Mouse (Mus musculus): ENCODE measurements around the gene Stx6. TPM values are rescaled to one million over a fixed set of nuclear protein-coding genes. Genes with fewer than 3 reads are reported as not detected.
A peak's percentile ranks its signal among the peaks of the same experiment; 100 is the strongest.

The Stx6 gene
- polyA plus RNA-seq, 1 experiment, result 13.6 TPM

DNA sequence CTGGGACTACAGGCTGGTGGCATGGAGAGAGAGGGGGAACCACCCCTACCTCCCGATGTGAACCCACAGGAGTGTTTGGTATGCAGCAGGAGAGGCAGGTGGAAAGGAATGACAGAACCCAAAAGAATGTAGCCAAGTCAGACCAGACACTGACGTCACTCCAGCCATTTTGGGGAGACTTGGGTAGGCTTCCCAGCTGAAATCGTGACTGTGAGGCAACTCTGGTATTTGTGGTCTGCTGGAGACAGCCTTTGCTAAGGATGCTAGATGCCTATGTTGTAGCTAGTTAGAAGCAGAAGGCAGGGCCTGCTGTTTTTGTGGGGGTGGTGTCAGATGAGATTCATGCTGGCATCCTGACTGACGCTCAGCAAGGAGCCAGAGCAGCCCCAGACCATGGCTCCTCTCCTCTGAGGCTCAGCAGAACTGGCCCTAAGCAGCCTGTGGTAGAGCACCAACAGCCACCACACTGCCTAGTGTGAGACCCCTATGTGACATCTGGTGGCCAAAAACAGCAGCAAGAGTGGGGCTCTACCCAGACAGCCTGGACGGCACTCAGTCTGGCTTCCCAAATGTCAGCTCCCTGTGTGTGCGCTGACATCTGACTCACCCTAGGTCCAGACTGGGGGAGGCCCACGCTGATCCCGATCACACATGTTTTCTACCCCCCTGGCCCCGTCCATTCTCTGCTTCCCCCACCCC lies 56.7 kb downstream of the Stx6 start:
- TF ChIP-seq CTCF (IDR thresholded peaks at IDR 0.05; ENCODE audit: control insufficient read depth, insufficient read depth, insufficient replicate concordance, low read depth, low read length) (no peak), POLR2A (IDR thresholded peaks at IDR 0.05; ENCODE audit: control insufficient read depth, low read depth, low read length) (no peak)
- no peaks in the 10 kb centered on the region for H3K36me3 ChIP-seq (ENCODE audit: control insufficient read depth, insufficient read depth, low read length)
- no peaks in the 10 kb centered on the region for H3K27me3 ChIP-seq (ENCODE audit: control insufficient read depth, insufficient read depth, low read length)
- H3K4me3 ChIP-seq (ENCODE audit: control insufficient read depth, low read depth, low read length), result no peak overlapping the region
- H3K4me1 ChIP-seq (ENCODE audit: control insufficient read depth, insufficient read depth, low read length), result no peaks in the 10 kb centered on the region; the same call in 1 of the 2 replicates
- H3K27ac ChIP-seq (ENCODE audit: control insufficient read depth, insufficient read depth, low read depth, low read length), result no peak overlapping the region

DNA sequence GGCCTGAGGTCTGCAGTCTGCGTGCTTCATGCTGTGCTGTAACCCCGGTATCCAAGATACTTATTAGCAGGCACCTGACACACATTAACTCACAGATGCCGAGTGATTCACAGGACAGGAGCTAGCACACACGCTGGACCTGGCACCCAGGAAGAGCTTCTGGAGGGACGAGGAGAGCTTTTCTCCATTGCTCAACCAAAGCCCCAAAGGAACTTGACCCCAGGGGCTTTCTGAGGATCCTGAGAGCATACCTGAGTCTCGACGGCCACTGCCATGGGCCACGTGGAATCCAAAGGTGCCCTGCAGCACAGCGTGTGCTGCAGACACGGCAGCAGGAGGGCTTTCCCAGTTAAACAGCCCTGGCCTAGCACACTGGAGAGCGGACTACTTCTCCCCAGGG lies 57.8 kb downstream of the Stx6 start:
- H3K4me1 ChIP-seq (ENCODE audit: control insufficient read depth, insufficient read depth, low read length), result no peaks in the 10 kb centered on the region; the same call in 1 of the 2 replicates
- no peak overlapping the region for H3K4me3 ChIP-seq (ENCODE audit: control insufficient read depth, low read depth, low read length)
- H3K27me3 ChIP-seq (ENCODE audit: control insufficient read depth, insufficient read depth, low read length), result no peaks in the 10 kb centered on the region
- no peaks in the 10 kb centered on the region for H3K36me3 ChIP-seq (ENCODE audit: control insufficient read depth, insufficient read depth, low read length)
- no peak for TF ChIP-seq CTCF (IDR thresholded peaks at IDR 0.05; ENCODE audit: control insufficient read depth, insufficient read depth, insufficient replicate concordance, low read depth, low read length)
- TF ChIP-seq POLR2A (IDR thresholded peaks at IDR 0.05; ENCODE audit: control insufficient read depth, low read depth, low read length), result no peak
- no peak overlapping the region for H3K27ac ChIP-seq (ENCODE audit: control insufficient read depth, insufficient read depth, low read depth, low read length)

DNA sequence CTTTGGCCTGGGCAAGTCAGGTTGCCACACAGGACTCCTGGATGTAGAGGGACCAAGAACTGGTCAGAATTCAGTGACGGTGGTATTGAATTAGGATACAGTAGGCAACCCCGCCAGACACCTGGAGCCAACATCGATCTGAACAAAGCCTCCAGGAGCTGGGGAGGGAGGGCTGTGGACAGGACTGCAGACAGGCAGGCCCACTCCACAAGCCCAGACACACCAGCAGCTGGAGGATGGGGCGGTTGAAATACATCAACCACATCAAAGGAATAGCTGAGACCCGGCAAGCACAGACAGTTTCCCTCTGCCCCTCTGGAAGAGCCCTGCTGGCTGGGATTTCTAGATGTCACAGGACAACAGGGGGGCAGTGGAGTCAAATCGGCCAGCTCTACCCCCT lies 58.3 kb downstream of the Stx6 start:
- H3K4me1 ChIP-seq (ENCODE audit: control insufficient read depth, insufficient read depth, low read length), result no peaks in the 10 kb centered on the region; the same call in 1 of the 2 replicates

DNA sequence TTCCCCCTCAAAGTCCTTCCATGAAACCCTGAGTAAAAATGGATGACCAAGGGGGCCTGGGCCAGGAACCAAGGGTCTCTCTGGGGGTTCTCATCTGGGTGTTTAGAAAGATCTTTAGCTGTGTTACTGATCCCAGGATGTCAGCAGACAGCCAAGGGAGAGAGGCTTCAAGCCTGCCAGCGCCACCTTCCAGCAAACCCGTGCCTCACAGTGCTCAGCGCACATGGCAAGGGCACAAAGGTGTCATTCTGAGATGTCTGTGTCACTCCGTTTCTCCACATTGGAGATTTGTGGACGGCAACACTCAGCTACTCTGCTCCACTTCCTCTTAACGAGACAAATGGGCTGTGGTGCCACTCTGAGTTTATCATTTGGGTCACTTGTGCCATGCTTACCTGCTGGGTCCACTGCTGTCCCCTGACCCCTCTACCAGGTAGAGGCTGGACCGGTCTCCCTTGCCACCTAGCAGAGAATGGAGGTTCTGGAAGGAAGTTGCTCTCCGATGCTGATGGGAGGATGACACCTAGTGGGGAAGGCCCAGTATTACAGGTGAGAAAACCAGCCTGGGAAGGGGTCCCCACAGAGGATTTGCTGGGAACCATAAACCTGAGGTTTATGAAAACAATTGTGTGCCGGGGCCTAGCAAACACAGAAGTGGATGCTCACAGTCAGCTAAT lies 59.5 kb downstream of the Stx6 start:
- Histone ChIP-seq H3K4me3 (ENCODE audit: control insufficient read depth, low read depth, low read length) (no peak overlapping the region), H3K27me3 (ENCODE audit: control insufficient read depth, insufficient read depth, low read length) (no peaks in the 10 kb centered on the region), H3K4me1 (ENCODE audit: control insufficient read depth, insufficient read depth, low read length) (no peaks in the 10 kb centered on the region; the same call in 1 of the 2 replicates), H3K36me3 (ENCODE audit: control insufficient read depth, insufficient read depth, low read length) (no peaks in the 10 kb centered on the region), H3K27ac (ENCODE audit: control insufficient read depth, insufficient read depth, low read depth, low read length) (no peak overlapping the region)
- no peak for TF ChIP-seq POLR2A (IDR thresholded peaks at IDR 0.05; ENCODE audit: control insufficient read depth, low read depth, low read length)
- peak; percentile 61; the same call in 1 of the 2 replicates for TF ChIP-seq CTCF (IDR thresholded peaks at IDR 0.05; ENCODE audit: control insufficient read depth, insufficient read depth, insufficient replicate concordance, low read depth, low read length)

More for the DNA sequence above, 58.3 kb downstream of the Stx6 start:
- Histone ChIP-seq H3K27me3 (ENCODE audit: control insufficient read depth, insufficient read depth, low read length) (no peaks in the 10 kb centered on the region), H3K4me3 (ENCODE audit: control insufficient read depth, low read depth, low read length) (no peak overlapping the region), H3K36me3 (ENCODE audit: control insufficient read depth, insufficient read depth, low read length) (no peaks in the 10 kb centered on the region), H3K27ac (ENCODE audit: control insufficient read depth, insufficient read depth, low read depth, low read length) (no peak overlapping the region)
- TF ChIP-seq CTCF (IDR thresholded peaks at IDR 0.05; ENCODE audit: control insufficient read depth, insufficient read depth, insufficient replicate concordance, low read depth, low read length) (no peak), POLR2A (IDR thresholded peaks at IDR 0.05; ENCODE audit: control insufficient read depth, low read depth, low read length) (no peak)

DNA sequence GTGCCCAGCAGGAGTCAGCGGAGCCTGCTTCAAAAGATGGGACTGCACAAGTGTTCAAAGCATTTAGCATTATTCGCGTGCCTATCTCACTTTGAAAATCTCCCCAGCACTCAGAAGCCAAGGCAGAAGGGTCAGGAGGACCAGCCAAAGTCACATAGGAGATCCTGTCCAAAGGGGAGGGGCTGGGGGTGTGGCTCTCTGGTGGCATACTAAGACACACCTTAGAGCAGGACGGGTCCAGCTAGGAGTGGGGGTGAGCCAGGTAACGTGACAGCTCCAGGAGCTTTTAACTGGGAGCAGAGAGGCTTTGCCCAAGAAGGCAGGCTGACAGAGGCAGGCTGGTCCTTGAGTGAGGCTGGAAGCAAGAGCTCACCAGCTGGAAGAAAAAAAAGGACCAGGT lies 60.4 kb downstream of the Stx6 start:
- TF ChIP-seq CTCF (IDR thresholded peaks at IDR 0.05; ENCODE audit: control insufficient read depth, insufficient read depth, insufficient replicate concordance, low read depth, low read length) (no peak), POLR2A (IDR thresholded peaks at IDR 0.05; ENCODE audit: control insufficient read depth, low read depth, low read length) (no peak)
- Histone ChIP-seq H3K4me1 (ENCODE audit: control insufficient read depth, insufficient read depth, low read length) (peaks cover under 1% of the 10 kb centered on the region; the same call in 1 of the 2 replicates), H3K27ac (ENCODE audit: control insufficient read depth, insufficient read depth, low read depth, low read length) (no peak overlapping the region), H3K36me3 (ENCODE audit: control insufficient read depth, insufficient read depth, low read length) (no peaks in the 10 kb centered on the region), H3K4me3 (ENCODE audit: control insufficient read depth, low read depth, low read length) (no peak overlapping the region), H3K27me3 (ENCODE audit: control insufficient read depth, insufficient read depth, low read length) (no peaks in the 10 kb centered on the region)

DNA sequence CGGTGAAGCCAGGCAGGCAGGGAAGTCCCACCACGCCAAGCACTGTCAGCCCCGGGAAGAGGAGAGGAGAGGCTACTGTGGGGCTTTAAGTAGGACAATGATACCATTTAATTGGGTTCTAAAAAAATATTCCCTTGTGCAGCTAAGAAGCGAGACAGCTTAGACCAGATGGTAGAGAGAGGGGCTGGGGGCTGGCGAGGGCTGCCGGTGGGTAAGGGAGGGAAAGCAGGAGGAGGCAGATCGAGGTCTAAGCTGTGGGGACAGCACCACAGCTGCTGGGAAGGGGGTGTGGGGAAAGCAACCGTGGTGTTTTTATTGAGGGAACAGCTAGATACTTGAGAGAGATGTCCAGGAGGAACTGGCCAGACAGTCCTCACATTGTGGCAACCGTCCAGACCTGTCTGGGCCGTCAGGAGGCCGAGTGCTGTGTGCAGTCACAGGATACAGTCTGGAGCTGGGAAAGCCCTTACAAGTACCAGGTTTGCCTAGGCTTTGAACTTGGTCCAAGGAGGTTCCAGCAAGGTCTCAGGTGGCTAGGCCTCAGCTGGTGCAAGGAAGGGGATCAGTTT lies 63.7 kb downstream of the Stx6 start:
- Histone ChIP-seq H3K27ac (ENCODE audit: control insufficient read depth, insufficient read depth, low read depth, low read length) (no peak overlapping the region), H3K4me3 (ENCODE audit: control insufficient read depth, low read depth, low read length) (no peak overlapping the region), H3K36me3 (ENCODE audit: control insufficient read depth, insufficient read depth, low read length) (no peaks in the 10 kb centered on the region), H3K4me1 (ENCODE audit: control insufficient read depth, insufficient read depth, low read length) (peaks cover 4% of the 10 kb centered on the region; the same call in 1 of the 2 replicates), H3K27me3 (ENCODE audit: control insufficient read depth, insufficient read depth, low read length) (no peaks in the 10 kb centered on the region)
- TF ChIP-seq POLR2A (IDR thresholded peaks at IDR 0.05; ENCODE audit: control insufficient read depth, low read depth, low read length), result no peak
- TF ChIP-seq CTCF (IDR thresholded peaks at IDR 0.05; ENCODE audit: control insufficient read depth, insufficient read depth, insufficient replicate concordance, low read depth, low read length), result no peak

DNA sequence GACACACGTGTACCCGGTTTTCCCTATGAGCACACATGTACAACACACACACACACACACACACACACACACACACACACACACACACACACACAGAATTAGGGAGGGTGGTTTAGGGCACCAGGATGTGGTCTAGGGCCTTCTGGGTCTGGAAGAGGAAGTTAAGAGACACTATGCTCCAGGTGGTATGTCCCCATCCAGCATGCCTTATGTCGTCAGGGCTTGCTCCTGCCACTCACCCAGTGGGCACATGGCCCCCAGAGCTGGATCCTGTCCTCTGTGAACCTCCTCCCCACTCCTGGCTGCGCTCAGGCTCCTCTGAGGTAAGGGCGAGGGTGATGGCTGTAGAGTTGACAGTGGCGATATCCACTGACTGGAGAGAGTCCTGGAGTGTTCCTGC lies 64.5 kb downstream of the Stx6 start:
- no peak overlapping the region for H3K27ac ChIP-seq (ENCODE audit: control insufficient read depth, insufficient read depth, low read depth, low read length)
- H3K36me3 ChIP-seq (ENCODE audit: control insufficient read depth, insufficient read depth, low read length), result no peaks in the 10 kb centered on the region
- no peaks in the 10 kb centered on the region for H3K27me3 ChIP-seq (ENCODE audit: control insufficient read depth, insufficient read depth, low read length)
- TF ChIP-seq POLR2A (IDR thresholded peaks at IDR 0.05; ENCODE audit: control insufficient read depth, low read depth, low read length), result no peak
- TF ChIP-seq CTCF (IDR thresholded peaks at IDR 0.05; ENCODE audit: control insufficient read depth, insufficient read depth, insufficient replicate concordance, low read depth, low read length), result no peak
- H3K4me3 ChIP-seq (ENCODE audit: control insufficient read depth, low read depth, low read length), result no peak overlapping the region
- peaks cover 4% of the 10 kb centered on the region; the same call in 1 of the 2 replicates for H3K4me1 ChIP-seq (ENCODE audit: control insufficient read depth, insufficient read depth, low read length)
